Mouse (Mus musculus) forebrain, postnatal 0 days (tissue): ENCODE data around the gene Gimap7. TPM values are rescaled to one million over a fixed set of nuclear protein-coding genes. Genes with fewer than 3 reads are reported as not detected.

Experiments
- ATAC-seq: fragments of 200-750 bp; cut with Nextera tagmentation; 2 replicates; pipeline ENCODE4 v1.8.0; 2017; ENCODE audit warnings: mild to moderate bottlenecking, moderate library complexity
- DNase-seq: peaks from one replicate; pipeline ENCODE4 v3.0.0-alpha.2; 2015
- H3K27ac ChIP-seq: fragments of 300-500 bp; sonication (generic); 2 replicates; pipeline ENCODE4 v1.5.1; 2014; ENCODE audit warnings: low read depth, mild to moderate bottlenecking, antibody characterized with exemption, low read length, moderate library complexity, mixed read lengths
- H3K27me3 ChIP-seq: fragments of 300-500 bp; sonication (generic); 2 replicates; pipeline ENCODE4 v1.6.1; 2014; ENCODE audit warnings: mild to moderate bottlenecking, low read length, mixed read lengths; ENCODE audit not compliant: insufficient read depth
- H3K36me3 ChIP-seq: fragments of 300-500 bp; sonication (generic); 2 replicates; pipeline ENCODE4 v1.6.1; 2014; ENCODE audit warnings: mild to moderate bottlenecking, moderate library complexity; ENCODE audit not compliant: insufficient read depth
- H3K4me1 ChIP-seq: fragments of 300-500 bp; sonication (generic); 2 replicates; pipeline ENCODE4 v1.6.1; 2014; ENCODE audit warnings: antibody characterized with exemption; ENCODE audit not compliant: insufficient read depth
- H3K4me2 ChIP-seq: fragments of 300-500 bp; sonication (generic); 2 replicates; pipeline ENCODE4 v1.6.1; 2014; ENCODE audit warnings: low read depth, mild to moderate bottlenecking, moderate library complexity
- H3K4me3 ChIP-seq: fragments of 300-500 bp; sonication (generic); 2 replicates; pipeline ENCODE4 v1.5.1; 2014; ENCODE audit warnings: low read depth, low read length, mixed read lengths
- H3K9ac ChIP-seq: fragments of 300-500 bp; sonication (generic); 2 replicates; pipeline ENCODE4 v1.6.1; 2014; ENCODE audit warnings: mild to moderate bottlenecking
- H3K9me3 ChIP-seq: fragments of 300-500 bp; sonication (generic); 2 replicates; pipeline ENCODE4 v1.6.1; 2016; ENCODE audit warnings: low read length
- CTCF ChIP-seq: sonication (generic); IDR thresholded peaks from 2 replicates; pipeline ENCODE4 v1.5.1; 2016; ENCODE audit warnings: antibody characterized with exemption, control low read depth, low read depth
- WGBS: fragments of 180-500 bp; shearing (Covaris S2); extraction: QIAGEN DNeasy Blood & Tissue Kit; methylation state at CpG from one replicate; pipeline ENCODE4 v1.1.7; 2014; 5-methylcytosine and 5-hydroxymethylcytosine counted together
- polyA plus RNA-seq: library from polyadenylated mRNA; unstranded; fragments of >200 nt; fragmentation: Nextera tagmentation; extraction: Ambion mirVana; gene quantifications from 2 replicates; pipeline ENCODE4 v1.2.1, GENCODE M21; 2015
- total RNA-seq: library from RNA; depleted of rRNA; stranded (reverse); fragments of >200 nt; gene quantifications from 2 replicates; pipeline ENCODE4 v1.2.3, GENCODE M21; 2014; rRNA removed

Gene Gimap7
- total RNA-seq (not detected in 2 replicates), polyA plus RNA-seq (not detected in 2 replicates)

- 54% methylated on average over 2 of the region's 2 CpGs for WGBS
- H3K4me1 ChIP-seq, result no peaks in the 10 kb centered on the region
- ATAC-seq, result no peak
- no peaks in the 10 kb centered on the region for H3K27me3 ChIP-seq
- no peak within 1 kb of the TSS for H3K27ac ChIP-seq
- DNase-seq, result no peak
- no peaks in the 10 kb centered on the region for H3K36me3 ChIP-seq
- H3K4me2 ChIP-seq, result no peak within 1 kb of the TSS
- H3K9ac ChIP-seq, result no peak within 1 kb of the TSS
- TF ChIP-seq CTCF, result no peak
- no peaks in the 10 kb centered on the region for H3K9me3 ChIP-seq
- no peak within 1 kb of the TSS for H3K4me3 ChIP-seq
Measured at GRCm38 (mm10) chr6:48718455-48718854, at the start of gene Gimap7, which contains the start of gene Gm28053. Gene Gimap7, plus strand, starts transcription at chr6:48718621. Gene Gm28053, plus strand, starts transcription at chr6:48718607.

GRCm38 (mm10) chr6:48669446-48669969 lies 48.9 kb upstream of the Gimap7 start:
- Histone ChIP-seq H3K27ac (no peak overlapping the region), H3K4me2 (no peak overlapping the region), H3K36me3 (no peaks in the 10 kb centered on the region), H3K27me3 (no peaks in the 10 kb centered on the region), H3K4me3 (no peak overlapping the region), H3K4me1 (no peaks in the 10 kb centered on the region), H3K9me3 (no peaks in the 10 kb centered on the region), H3K9ac (no peak overlapping the region)
- DNase-seq (no peak), ATAC-seq (no peak)
- TF ChIP-seq CTCF, result no peak
- 54% methylated on average over 2 of the region's 2 CpGs for WGBS

GRCm38 (mm10) chr6:48674291-48675058 lies 43.9 kb upstream of the Gimap7 start:
- 94% methylated on average over 9 of the region's 9 CpGs for WGBS

GRCm38 (mm10) chr6:48675400-48675930 lies 43.0 kb upstream of the Gimap7 start:
- H3K27ac ChIP-seq, result no peak overlapping the region
- H3K27me3 ChIP-seq, result no peaks in the 10 kb centered on the region
- no peak overlapping the region for H3K9ac ChIP-seq
- no peaks in the 10 kb centered on the region for H3K36me3 ChIP-seq
- no peak for TF ChIP-seq CTCF
- WGBS, result 44% methylated on average over 10 of the region's 10 CpGs
- no peak overlapping the region for H3K4me3 ChIP-seq
- no peak for DNase-seq
- peak overlapping the region; percentile 6; the same call in 1 of the 2 replicates for H3K4me2 ChIP-seq
- ATAC-seq, result no peak
- H3K9me3 ChIP-seq, result no peaks in the 10 kb centered on the region
- no peaks in the 10 kb centered on the region for H3K4me1 ChIP-seq

More at GRCm38 (mm10) chr6:48674291-48675058, 43.9 kb upstream of the Gimap7 start:
- ATAC-seq, result no peak
- Histone ChIP-seq H3K4me2 (no peak overlapping the region), H3K27ac (no peak overlapping the region), H3K4me1 (no peaks in the 10 kb centered on the region), H3K4me3 (no peak overlapping the region), H3K36me3 (no peaks in the 10 kb centered on the region), H3K9me3 (no peaks in the 10 kb centered on the region), H3K27me3 (no peaks in the 10 kb centered on the region), H3K9ac (no peak overlapping the region)
- no peak for DNase-seq
- no peak for TF ChIP-seq CTCF

- Histone ChIP-seq H3K27ac (no peak within 1 kb of the TSS), H3K27me3 (no peaks in the 10 kb centered on the region), H3K9ac (no peak within 1 kb of the TSS), H3K36me3 (no peaks in the 10 kb centered on the region), H3K4me3 (no peak within 1 kb of the TSS), H3K4me1 (no peaks in the 10 kb centered on the region), H3K9me3 (no peaks in the 10 kb centered on the region), H3K4me2 (peak within 1 kb of the TSS; percentile 6)
- no peak for DNase-seq
- no peak for ATAC-seq
- no peak for TF ChIP-seq CTCF
- 25% methylated on average over 13 of the region's 13 CpGs for WGBS
Measured at GRCm38 (mm10) chr6:48675931-48676859, 42.2 kb upstream of the Gimap7 start, which contains the start of gene Gimap9. Gene Gimap9, plus strand, starts transcription at chr6:48676129.

GRCm38 (mm10) chr6:48676860-48677415 lies 41.5 kb upstream of the Gimap7 start:
- no peak for ATAC-seq
- Histone ChIP-seq H3K9me3 (no peaks in the 10 kb centered on the region), H3K4me1 (no peaks in the 10 kb centered on the region), H3K9ac (no peak overlapping the region), H3K36me3 (no peaks in the 10 kb centered on the region), H3K4me2 (no peak overlapping the region), H3K4me3 (no peak overlapping the region), H3K27ac (no peak overlapping the region), H3K27me3 (no peaks in the 10 kb centered on the region)
- DNase-seq, result no peak
- no peak for TF ChIP-seq CTCF
- 74% methylated on average over 5 of the region's 5 CpGs for WGBS
